Mouse (Mus musculus) intestine, postnatal 0 days (tissue): ENCODE data around the gene Htra3. TPM values are rescaled to one million over a fixed set of nuclear protein-coding genes. Genes with fewer than 3 reads are reported as not detected.

ENCODE experiments used
- ATAC-seq: fragments of 200-750 bp; cut with Nextera tagmentation; 2 replicates; pipeline ENCODE4 v1.8.0; 2017; ENCODE audit warnings: mild to moderate bottlenecking, moderate TSS enrichment, moderate library complexity
- H3K27ac ChIP-seq: fragments of 300-500 bp; sonication (generic); 2 replicates; pipeline ENCODE4 v1.5.1; 2014; ENCODE audit warnings: mild to moderate bottlenecking, low read depth, low read length, moderate library complexity
- H3K27me3 ChIP-seq: fragments of 300-500 bp; sonication (generic); replicated peaks from 2 replicates; pipeline ENCODE4 v1.6.1; 2014; ENCODE audit warnings: low read length, mixed read lengths; ENCODE audit not compliant: control insufficient read depth, insufficient read depth
- H3K36me3 ChIP-seq: fragments of 300-500 bp; sonication (generic); 2 replicates; pipeline ENCODE4 v1.6.1; 2014; ENCODE audit warnings: mild to moderate bottlenecking, moderate library complexity; ENCODE audit not compliant: control insufficient read depth, insufficient read depth
- H3K4me1 ChIP-seq: fragments of 300-500 bp; sonication (generic); replicated peaks from 2 replicates; pipeline ENCODE4 v1.6.1; 2014; ENCODE audit warnings: antibody characterized with exemption, low read length, mixed read lengths; ENCODE audit not compliant: control insufficient read depth, insufficient read depth
- H3K4me2 ChIP-seq: fragments of 300-500 bp; sonication (generic); replicated peaks from 2 replicates; pipeline ENCODE4 v1.6.1; 2014; ENCODE audit warnings: low read depth, mild to moderate bottlenecking, moderate library complexity
- H3K4me3 ChIP-seq: fragments of 300-500 bp; sonication (generic); 2 replicates; pipeline ENCODE4 v1.5.1; 2014; ENCODE audit warnings: low read depth, low read length
- H3K9ac ChIP-seq: fragments of 300-500 bp; sonication (generic); 2 replicates; pipeline ENCODE4 v1.6.1; 2014; ENCODE audit warnings: mild to moderate bottlenecking, low read depth, low read length
- H3K9me3 ChIP-seq: fragments of 300-500 bp; sonication (generic); 2 replicates; pipeline ENCODE4 v1.6.1; 2016; ENCODE audit warnings: mixed run types; ENCODE audit not compliant: control insufficient read depth
- CTCF ChIP-seq: sonication (generic); IDR thresholded peaks from 2 replicates; pipeline ENCODE4 v1.5.1; 2016; ENCODE audit warnings: low read depth, mild to moderate bottlenecking, control low read depth, antibody characterized with exemption, moderate library complexity
- WGBS: fragments of 180-500 bp; shearing (Covaris S2); extraction: QIAGEN DNeasy Blood & Tissue Kit; methylation state at CpG from one replicate; pipeline ENCODE4 v1.1.7; 2014; 5-methylcytosine and 5-hydroxymethylcytosine counted together
- polyA plus RNA-seq: library from polyadenylated mRNA; unstranded; fragments of >200 nt; fragmentation: Nextera tagmentation; extraction: Ambion mirVana; gene quantifications from 2 replicates; pipeline ENCODE4 v1.2.1, GENCODE M21; 2015

The Htra3 gene
- polyA plus RNA-seq, 1 experiment from 2014 or later, result 25.5 TPM

- 76% methylated on average over 3 of the region's 3 CpGs for WGBS
- no peak overlapping the region for H3K4me3 ChIP-seq
- no peak for ATAC-seq
Observed at GRCm38 (mm10) chr5:35631224-35631623, 48.4 kb downstream of the Htra3 start.

GRCm38 (mm10) chr5:35630706-35631105, 48.9 kb downstream of the Htra3 start:
- no peak for TF ChIP-seq CTCF
- H3K4me3 ChIP-seq, result no peak overlapping the region
- ATAC-seq, result no peak
- H3K27me3 ChIP-seq, result no peaks in the 10 kb centered on the region
- H3K4me2 ChIP-seq, result no peak overlapping the region
- H3K27ac ChIP-seq, result no peak overlapping the region
- no peak overlapping the region for H3K9ac ChIP-seq
- no peaks in the 10 kb centered on the region for H3K4me1 ChIP-seq
- no peaks in the 10 kb centered on the region for H3K9me3 ChIP-seq
- WGBS, result 58% methylated on average over 1 of the region's 1 CpGs
- H3K36me3 ChIP-seq, result no peaks in the 10 kb centered on the region

More at GRCm38 (mm10) chr5:35631224-35631623, 48.4 kb downstream of the Htra3 start:
- Histone ChIP-seq H3K27ac (no peak overlapping the region), H3K4me2 (no peak overlapping the region), H3K9me3 (no peaks in the 10 kb centered on the region), H3K27me3 (no peaks in the 10 kb centered on the region), H3K4me1 (no peaks in the 10 kb centered on the region), H3K9ac (no peak overlapping the region), H3K36me3 (no peaks in the 10 kb centered on the region)
- no peak for TF ChIP-seq CTCF

- H3K4me1 ChIP-seq, result no peaks in the 10 kb centered on the region
- no peak overlapping the region for H3K4me3 ChIP-seq
- no peaks in the 10 kb centered on the region for H3K36me3 ChIP-seq
- H3K9me3 ChIP-seq, result no peaks in the 10 kb centered on the region
- H3K27me3 ChIP-seq, result no peaks in the 10 kb centered on the region
- no peak overlapping the region for H3K9ac ChIP-seq
- H3K27ac ChIP-seq, result no peak overlapping the region
- no peak overlapping the region for H3K4me2 ChIP-seq
- peak; percentile 51 for TF ChIP-seq CTCF
- ATAC-seq, result no peak
Observed at GRCm38 (mm10) chr5:35629333-35629732, 50.2 kb downstream of the Htra3 start.

GRCm38 (mm10) chr5:35628685-35629084, 50.9 kb downstream of the Htra3 start:
- Histone ChIP-seq H3K4me2 (no peak overlapping the region), H3K27ac (no peak overlapping the region), H3K36me3 (no peaks in the 10 kb centered on the region), H3K9ac (no peak overlapping the region), H3K9me3 (no peaks in the 10 kb centered on the region), H3K4me3 (no peak overlapping the region), H3K4me1 (no peaks in the 10 kb centered on the region), H3K27me3 (no peaks in the 10 kb centered on the region)
- TF ChIP-seq CTCF, result no peak
- no peak for ATAC-seq
- 42% methylated on average over 1 of the region's 1 CpGs for WGBS

- H3K27ac ChIP-seq, result no peak overlapping the region
- 59% methylated on average over 7 of the region's 7 CpGs for WGBS
- H3K36me3 ChIP-seq, result no peaks in the 10 kb centered on the region
- H3K9ac ChIP-seq, result no peak overlapping the region
- H3K4me1 ChIP-seq, result no peaks in the 10 kb centered on the region
- no peaks in the 10 kb centered on the region for H3K9me3 ChIP-seq
- ATAC-seq, result no peak
- no peak overlapping the region for H3K4me2 ChIP-seq
- H3K4me3 ChIP-seq, result no peak overlapping the region
- H3K27me3 ChIP-seq, result no peaks in the 10 kb centered on the region
- peak; percentile 63 for TF ChIP-seq CTCF
Observed at GRCm38 (mm10) chr5:35627307-35627840, 52.2 kb downstream of the Htra3 start.

- H3K27me3 ChIP-seq, result no peaks in the 10 kb centered on the region
- 67% methylated on average over 2 of the region's 2 CpGs for WGBS
- no peak overlapping the region for H3K9ac ChIP-seq
- H3K4me3 ChIP-seq, result no peak overlapping the region
- TF ChIP-seq CTCF, result no peak
- no peaks in the 10 kb centered on the region for H3K4me1 ChIP-seq
- H3K9me3 ChIP-seq, result no peaks in the 10 kb centered on the region
- H3K36me3 ChIP-seq, result no peaks in the 10 kb centered on the region
- H3K4me2 ChIP-seq, result no peak overlapping the region
- no peak for ATAC-seq
- H3K27ac ChIP-seq, result no peak overlapping the region
Observed at GRCm38 (mm10) chr5:35626408-35626807, 53.2 kb downstream of the Htra3 start.

GRCm38 (mm10) chr5:35624751-35625239, 54.8 kb downstream of the Htra3 start:
- 39% methylated on average over 4 of the region's 4 CpGs for WGBS
- no peaks in the 10 kb centered on the region for H3K9me3 ChIP-seq
- H3K4me1 ChIP-seq, result no peaks in the 10 kb centered on the region
- no peak overlapping the region for H3K4me3 ChIP-seq
- H3K4me2 ChIP-seq, result no peak overlapping the region
- no peak for TF ChIP-seq CTCF
- no peak for ATAC-seq
- H3K36me3 ChIP-seq, result no peaks in the 10 kb centered on the region
- H3K27ac ChIP-seq, result no peak overlapping the region
- no peaks in the 10 kb centered on the region for H3K27me3 ChIP-seq
- H3K9ac ChIP-seq, result no peak overlapping the region
